Mouse (Mus musculus): ENCODE measurements around the gene Dnmbp.
"Not testable (repeated sequence)": the region's sequence is repeated elsewhere in the genome, so short reads cannot be mapped to it uniquely, and the experiment has no call there.

Dnmbp gene

DNA sequence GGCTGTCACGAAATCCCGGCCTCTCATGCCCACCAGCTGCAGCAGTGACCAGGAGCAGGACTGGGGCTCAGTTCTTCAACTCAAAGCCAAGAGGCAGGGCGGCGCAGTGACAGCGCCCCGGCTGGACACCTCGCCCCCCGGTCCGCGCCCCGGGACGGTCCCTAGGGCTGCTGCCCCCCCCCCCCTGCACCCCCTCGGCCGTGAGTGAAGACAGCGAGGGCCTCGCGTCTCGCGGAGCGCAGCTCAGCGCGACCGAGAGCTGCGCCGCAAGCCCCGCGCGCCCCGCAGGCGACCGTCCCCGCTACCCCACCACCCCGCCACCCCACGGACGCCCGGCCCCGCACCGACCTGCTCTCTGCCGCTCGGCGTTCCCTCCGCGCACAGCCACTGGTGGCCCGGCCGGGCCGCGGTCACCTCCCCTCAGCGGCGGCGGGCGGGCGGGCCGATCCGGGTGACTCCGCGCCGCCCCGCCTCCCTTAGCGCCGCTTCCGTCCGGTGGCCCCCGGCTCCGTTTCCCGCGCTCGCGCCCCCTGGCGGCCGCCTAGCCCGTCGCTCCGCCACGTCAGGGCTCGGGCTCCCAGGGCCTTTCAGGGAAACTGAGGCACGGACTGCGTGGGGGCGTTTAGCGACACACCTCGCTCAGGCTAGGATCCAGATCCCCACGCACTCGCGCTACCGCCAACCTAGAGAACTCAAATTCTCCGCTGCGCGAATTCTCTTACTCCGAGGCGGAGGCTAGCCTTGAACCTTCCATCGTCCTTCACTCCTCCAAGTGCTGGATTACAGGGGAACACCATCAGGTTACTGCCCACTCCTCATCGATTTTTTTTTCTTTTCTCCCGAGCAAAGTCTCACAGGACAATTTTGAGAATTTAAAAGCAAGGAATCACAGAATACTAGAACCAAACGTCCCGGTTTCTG is at the start of gene Dnmbp:
Dnmbp (minus strand) TSS at position 423 of the 921 bp plus-strand sequence.
- DNase-seq: peak; percentile 81 to 82

GRCm38 (mm10) chr19:43986069-43986794 is 46.2 kb upstream of the Dnmbp start, which contains the start of gene Cpn1:
TSS of gene Cpn1 (minus strand) at chr19:43986556.
- no peak for DNase-seq

DNA sequence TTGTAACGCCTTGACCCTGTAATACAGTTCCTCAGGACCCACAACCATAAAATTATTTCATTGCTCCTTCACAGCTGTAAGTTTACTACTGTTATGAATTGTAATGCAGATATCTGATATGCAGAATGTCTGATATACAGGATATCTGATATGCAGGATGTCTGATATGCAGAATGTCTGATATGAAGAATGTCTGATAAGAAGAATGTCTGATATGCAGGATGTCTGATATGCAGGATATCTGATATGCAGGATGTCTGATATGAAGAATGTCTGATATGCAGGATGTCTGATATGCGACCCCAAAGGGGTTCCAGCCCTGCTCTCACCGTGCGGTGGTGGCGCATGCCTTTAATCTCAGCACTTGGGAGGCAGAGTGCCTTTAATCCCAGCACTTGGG is 42.0 kb upstream of the Dnmbp start:
- DNase-seq: no peak

- DNase-seq: no peak
Measured at GRCm38 (mm10) chr19:43980711-43981110, 40.7 kb upstream of the Dnmbp start.

DNA sequence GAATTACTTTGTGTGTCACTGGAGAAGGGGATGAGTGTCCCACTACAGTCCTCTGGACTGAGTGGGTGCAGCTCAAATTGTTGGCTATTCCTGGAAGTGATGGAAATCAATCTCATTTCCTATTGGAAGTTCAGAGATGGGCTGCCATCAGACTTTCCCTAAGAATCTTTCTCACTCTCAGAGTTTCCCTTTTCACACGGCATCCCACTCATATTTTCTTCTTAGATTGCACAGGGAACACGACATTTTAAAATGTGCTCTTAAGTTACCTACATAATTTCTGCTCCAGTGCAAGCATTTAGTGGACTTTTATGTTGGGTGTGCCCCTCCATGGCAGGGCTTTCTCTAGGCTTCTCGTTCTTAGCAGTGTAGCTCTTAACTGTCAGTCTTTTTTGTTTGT is 37.8 kb upstream of the Dnmbp start:
- DNase-seq: no peak

DNA sequence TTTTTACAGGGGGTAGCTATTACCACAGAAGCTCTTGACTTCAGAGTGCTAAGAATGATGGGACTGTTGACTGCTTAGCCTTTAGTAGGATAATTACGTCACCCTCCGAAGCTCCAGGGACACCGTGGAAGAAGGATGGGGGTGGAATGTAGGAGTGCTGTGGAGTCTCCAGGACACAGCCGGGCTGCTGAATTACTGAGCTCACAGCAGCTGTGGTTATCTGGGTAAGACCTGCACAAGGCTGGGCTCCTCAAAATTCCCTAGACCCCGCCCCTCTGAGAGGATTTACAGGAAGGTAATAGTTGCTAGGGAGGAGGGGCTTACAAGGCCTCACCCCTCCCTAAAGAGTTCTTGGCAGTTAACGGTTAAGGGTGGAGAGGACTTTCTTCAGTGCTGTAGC is 36.7 kb upstream of the Dnmbp start:
- no peak for DNase-seq

- no peak for DNase-seq
Measured at GRCm38 (mm10) chr19:43974221-43974620, 34.2 kb upstream of the Dnmbp start.

DNA sequence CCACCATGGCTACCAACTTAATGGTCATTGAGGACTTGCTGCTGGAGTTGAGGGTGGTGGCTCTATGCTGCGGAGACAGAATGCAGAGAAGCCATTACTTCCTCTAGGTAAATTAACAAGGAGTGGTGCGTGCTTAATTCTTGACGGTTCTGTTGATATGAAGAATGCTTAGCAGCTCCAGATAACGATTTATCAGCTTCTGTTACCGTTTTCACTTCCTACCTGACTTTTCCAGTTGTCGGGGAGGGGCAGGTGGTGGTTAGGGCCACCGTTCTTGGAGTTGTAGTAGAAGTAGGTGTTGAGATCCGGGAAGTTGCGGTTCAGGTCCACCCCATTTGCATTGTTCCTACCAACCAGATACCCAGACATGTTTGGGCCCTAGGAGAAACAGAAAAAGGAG is 33.7 kb upstream of the Dnmbp start:
- DNase-seq: no peak

DNA sequence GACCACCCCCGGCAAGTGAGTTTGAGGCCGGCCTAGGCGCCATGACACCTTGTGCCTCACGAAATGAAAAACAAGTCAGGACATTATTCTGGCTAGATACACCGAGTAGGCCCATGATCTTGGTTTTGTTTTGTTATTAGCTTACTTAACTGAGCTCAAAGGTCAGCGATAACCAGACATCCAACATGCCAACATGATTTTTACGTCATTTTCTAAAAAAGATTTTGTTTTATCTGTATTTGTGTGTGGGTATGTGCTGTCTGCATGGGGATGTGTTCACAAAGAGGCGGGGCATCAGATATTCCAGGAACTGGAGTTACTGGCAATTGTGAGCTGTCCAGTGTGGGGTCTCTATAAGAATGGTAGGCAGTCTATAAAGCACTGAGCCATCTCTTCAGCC is 32.1 kb upstream of the Dnmbp start:
- DNase-seq: no peak

DNA sequence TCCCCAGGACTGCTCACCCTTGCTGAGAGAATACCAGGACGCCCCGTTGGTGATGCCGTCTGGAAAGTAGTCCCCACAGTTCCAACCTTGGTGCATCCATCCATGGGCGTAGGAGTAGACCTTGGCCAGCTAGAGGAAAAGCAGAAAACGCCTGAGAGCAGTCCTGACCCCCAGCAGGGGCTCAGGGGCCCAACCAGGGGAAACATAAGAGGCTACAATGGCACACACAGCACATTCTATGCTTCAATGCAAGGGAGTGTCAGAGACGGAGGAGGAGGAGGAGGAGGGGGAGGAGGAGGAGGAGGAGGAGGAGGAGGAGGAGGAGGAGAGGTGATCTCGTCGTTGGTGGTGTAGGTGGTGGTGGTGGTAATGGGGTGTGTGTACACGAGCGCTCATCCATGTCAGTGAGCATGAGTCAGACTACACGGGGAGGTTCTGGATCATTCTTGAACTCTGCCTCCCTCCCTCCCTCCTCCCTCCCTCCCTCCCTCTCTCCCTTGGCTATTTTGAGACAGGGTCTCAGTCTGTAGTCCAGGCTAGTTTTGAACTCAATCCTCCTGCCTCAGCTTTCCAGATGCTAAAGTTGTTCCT is 28.5 kb upstream of the Dnmbp start:
- DNase-seq: no peak

DNA sequence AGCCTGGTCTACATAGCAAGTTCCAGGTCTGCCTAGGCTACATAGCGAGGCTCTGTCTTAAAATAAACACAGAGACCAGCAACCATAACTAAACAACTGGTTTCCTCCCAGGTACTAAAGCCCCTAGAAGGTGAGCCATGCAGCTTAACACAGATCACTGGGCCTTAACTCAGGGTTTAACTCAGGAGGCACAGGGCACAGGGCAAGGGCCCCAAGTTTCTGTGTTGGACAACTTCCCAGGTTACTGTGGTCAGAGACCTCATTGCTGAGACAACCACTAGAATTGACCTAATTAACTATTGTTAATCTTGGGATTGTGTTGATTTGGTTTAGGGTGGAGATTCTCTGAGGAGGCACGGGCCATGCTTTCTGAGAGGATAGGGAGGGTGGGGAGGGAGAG is 26.5 kb upstream of the Dnmbp start:
- DNase-seq: no peak

GRCm38 (mm10) chr19:43965496-43966085 is 25.6 kb upstream of the Dnmbp start:
- DNase-seq: peak in 1 of 2 experiments; percentile 12

DNA sequence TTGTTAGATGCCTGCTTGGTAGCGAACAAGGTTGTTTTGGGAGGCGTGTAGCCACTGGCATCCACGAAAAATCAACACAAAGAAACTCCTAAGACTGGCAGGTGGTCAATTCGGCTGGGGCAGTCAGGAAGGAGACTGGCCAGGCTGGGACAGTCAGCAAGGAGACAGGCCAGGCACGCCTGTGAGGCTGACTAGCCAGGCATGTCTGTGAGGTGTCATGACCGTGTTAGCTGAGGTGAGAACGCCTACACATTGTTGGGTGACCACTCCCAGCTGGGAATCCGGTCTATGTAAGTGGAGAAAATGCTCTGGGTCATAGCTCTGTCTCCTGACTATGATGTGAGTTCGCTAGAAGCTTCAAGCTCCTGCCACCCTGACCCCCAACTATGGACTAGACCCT is 22.8 kb upstream of the Dnmbp start:
- no peak for DNase-seq

DNA sequence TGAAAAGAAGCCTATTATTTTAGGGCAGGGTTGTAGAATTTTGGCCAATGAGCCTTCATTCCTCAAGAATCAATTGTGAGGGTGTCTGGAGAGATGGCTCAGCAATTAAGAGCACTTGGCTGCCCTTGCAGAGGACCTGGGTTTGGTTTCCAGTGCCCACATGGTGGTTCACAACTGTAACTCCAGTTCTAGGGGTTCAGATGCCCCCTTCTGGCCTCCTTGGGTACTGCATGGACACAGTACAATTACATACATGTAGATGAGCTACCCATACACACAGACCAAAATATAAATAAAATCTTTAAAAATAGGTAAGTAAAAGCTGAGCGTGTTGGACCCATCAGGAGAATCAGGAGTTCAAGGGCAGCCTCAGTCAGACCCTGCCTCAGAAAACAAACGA is 21.2 kb upstream of the Dnmbp start:
- peak; percentile 20 to 23 for DNase-seq

DNA sequence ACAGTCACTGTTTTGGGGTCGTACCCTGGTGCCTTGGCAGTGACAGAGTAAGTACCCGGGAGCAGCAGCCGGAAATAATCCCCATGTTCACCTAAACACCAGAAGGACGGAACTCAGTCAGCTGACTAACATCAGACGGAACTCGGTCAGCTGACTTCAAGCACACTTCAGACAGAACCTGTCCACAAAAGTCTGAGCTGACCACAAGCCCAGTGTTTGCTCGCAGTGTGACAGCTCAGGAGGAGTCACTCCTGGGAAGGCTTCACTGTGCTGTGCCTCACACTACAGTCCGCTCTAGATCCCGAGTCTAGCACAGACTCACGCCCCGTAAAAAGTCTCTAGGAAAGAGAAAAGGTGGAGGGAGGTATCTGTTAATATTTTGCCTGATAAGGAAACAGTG is 20.0 kb upstream of the Dnmbp start:
- no peak for DNase-seq

- peak; percentile 48 to 60 for DNase-seq
Measured at GRCm38 (mm10) chr19:43959162-43959561, 19.2 kb upstream of the Dnmbp start.

GRCm38 (mm10) chr19:43957881-43958280 is 17.9 kb upstream of the Dnmbp start:
- DNase-seq: no peak

- no peak for DNase-seq
Measured at GRCm38 (mm10) chr19:43957402-43957801, 17.4 kb upstream of the Dnmbp start.

GRCm38 (mm10) chr19:43955266-43955665 is 15.3 kb upstream of the Dnmbp start:
- DNase-seq: no peak

DNA sequence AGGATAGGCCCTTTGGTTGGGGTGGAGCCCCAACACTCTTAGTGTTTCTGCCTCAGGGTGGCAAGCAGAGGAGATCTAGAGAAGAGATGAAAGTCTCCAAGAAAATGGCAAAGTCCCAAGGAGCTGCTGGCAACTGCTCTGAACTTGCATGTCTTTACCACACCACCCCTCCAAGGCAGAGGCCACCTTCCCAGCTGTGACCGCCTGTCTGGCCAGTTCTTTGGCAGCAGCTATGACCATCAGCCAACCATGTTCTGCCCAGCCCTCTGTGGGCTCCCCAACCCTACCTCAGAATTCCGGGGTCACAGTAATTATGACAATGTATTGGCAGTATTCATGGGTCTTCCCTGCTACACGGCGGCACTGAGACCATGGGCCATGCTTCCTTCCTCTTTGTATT is 14.9 kb upstream of the Dnmbp start:
- DNase-seq: no peak

DNA sequence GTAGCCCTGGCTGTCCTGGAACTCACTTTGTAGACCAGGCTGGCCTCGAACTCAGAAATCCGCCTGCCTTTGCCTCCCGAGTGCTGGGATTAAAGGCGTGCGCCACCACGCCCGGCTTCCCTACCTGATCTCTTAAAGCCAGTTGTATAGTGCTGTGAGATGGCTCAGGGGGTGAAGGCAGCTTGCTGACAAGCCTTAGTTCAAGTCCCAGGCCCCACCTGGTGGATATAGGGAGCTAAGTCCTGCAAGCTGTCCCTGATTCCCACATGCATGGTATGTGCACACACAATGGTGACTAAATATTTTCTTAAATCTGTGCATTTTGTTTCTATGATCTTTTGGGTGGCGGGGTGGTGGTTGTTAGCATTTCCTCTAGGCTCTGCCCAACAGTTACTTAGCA is 12.9 kb upstream of the Dnmbp start:
- not testable (repeated sequence) for DNase-seq

GRCm38 (mm10) chr19:43949111-43949810 is 9.3 kb upstream of the Dnmbp start:
- DNase-seq: no peak

- no peak for DNase-seq
Measured at GRCm38 (mm10) chr19:43944566-43944965, 4.6 kb upstream of the Dnmbp start.
